Mouse (Mus musculus): ENCODE measurements around the gene Dock9. TPM values are rescaled to one million over a fixed set of nuclear protein-coding genes. Genes with fewer than 3 reads are reported as not detected.
"Not testable (repeated sequence)": the region's sequence is repeated elsewhere in the genome, so short reads cannot be mapped to it uniquely, and the experiment has no call there.

Dock9 gene
- polyA plus RNA-seq, 1 experiment from 2014 or later, result 5.2 TPM

GRCm38 (mm10) chr14:121731688-121732168, 65.9 kb downstream of the Dock9 start:
- peak; percentile 78 for ATAC-seq (ENCODE audit: low read depth)
- no peak overlapping the region for H3K4me2 ChIP-seq
- H3K9ac ChIP-seq, result no peak overlapping the region
- H3K36me3 ChIP-seq, result no peaks in the 10 kb centered on the region
- no peak overlapping the region for H3K27ac ChIP-seq (replicated peaks)
- H3K27me3 ChIP-seq, result no peaks in the 10 kb centered on the region
- 25% methylated on average over 6 of the region's 6 CpGs for WGBS
- 0 out of 2 replicates have a peak, but pooled peaks cover 9% of the 10 kb centered on the region for H3K4me1 ChIP-seq (replicated peaks)
- H3K4me3 ChIP-seq, result no peak overlapping the region
- H3K9me3 ChIP-seq, result no peaks in the 10 kb centered on the region

- 0 out of 2 replicates have a peak, but pooled peaks cover 9% of the 10 kb centered on the region for H3K4me1 ChIP-seq (replicated peaks)
- no peak overlapping the region for H3K9ac ChIP-seq
- no peak overlapping the region for H3K27ac ChIP-seq (replicated peaks)
- 72% methylated on average over 3 of the region's 3 CpGs for WGBS
- H3K4me2 ChIP-seq, result no peak overlapping the region
- H3K27me3 ChIP-seq, result no peaks in the 10 kb centered on the region
- H3K9me3 ChIP-seq, result no peaks in the 10 kb centered on the region
- H3K4me3 ChIP-seq, result no peak overlapping the region
- H3K36me3 ChIP-seq, result no peaks in the 10 kb centered on the region
- peak; percentile 17; the same call in 1 of the 2 replicates for ATAC-seq (ENCODE audit: low read depth)
Observed at GRCm38 (mm10) chr14:121730966-121731365, 66.7 kb downstream of the Dock9 start.

GRCm38 (mm10) chr14:121727996-121728395, 69.6 kb downstream of the Dock9 start:
- Histone ChIP-seq H3K4me1 (replicated peaks) (peaks cover 11% of the 10 kb centered on the region; the same call in 1 of the 2 replicates), H3K27me3 (no peaks in the 10 kb centered on the region), H3K9ac (no peak overlapping the region), H3K27ac (replicated peaks) (no peak overlapping the region), H3K4me3 (no peak overlapping the region), H3K9me3 (no peaks in the 10 kb centered on the region), H3K4me2 (no peak overlapping the region), H3K36me3 (no peaks in the 10 kb centered on the region)
- no peak for ATAC-seq (ENCODE audit: low read depth)
- 83% methylated on average over 8 of the region's 8 CpGs for WGBS

GRCm38 (mm10) chr14:121724501-121724900, 73.1 kb downstream of the Dock9 start:
- 90% methylated on average over 8 of the region's 8 CpGs for WGBS
- Histone ChIP-seq H3K27ac (replicated peaks) (no peak overlapping the region), H3K9ac (no peak overlapping the region), H3K9me3 (no peaks in the 10 kb centered on the region), H3K36me3 (no peaks in the 10 kb centered on the region), H3K27me3 (no peaks in the 10 kb centered on the region), H3K4me1 (replicated peaks) (peaks cover 9% of the 10 kb centered on the region), H3K4me2 (no peak overlapping the region), H3K4me3 (no peak overlapping the region)
- no peak for ATAC-seq (ENCODE audit: low read depth)

- Histone ChIP-seq H3K4me3 (no peak overlapping the region), H3K27me3 (no peaks in the 10 kb centered on the region), H3K9me3 (no peaks in the 10 kb centered on the region), H3K36me3 (no peaks in the 10 kb centered on the region), H3K27ac (replicated peaks) (no peak overlapping the region), H3K4me2 (no peak overlapping the region), H3K4me1 (replicated peaks) (peaks cover 9% of the 10 kb centered on the region), H3K9ac (no peak overlapping the region)
- no peak for ATAC-seq (ENCODE audit: low read depth)
- 13% methylated on average over 8 of the region's 8 CpGs for WGBS
Observed at GRCm38 (mm10) chr14:121722774-121723173, 74.9 kb downstream of the Dock9 start.

- Histone ChIP-seq H3K27me3 (no peaks in the 10 kb centered on the region), H3K9ac (no peak overlapping the region), H3K4me2 (no peak overlapping the region), H3K4me3 (no peak overlapping the region), H3K36me3 (no peaks in the 10 kb centered on the region), H3K9me3 (no peaks in the 10 kb centered on the region), H3K4me1 (replicated peaks) (peaks cover 9% of the 10 kb centered on the region), H3K27ac (replicated peaks) (no peak overlapping the region)
- 84% methylated on average over 5 of the region's 5 CpGs for WGBS
- no peak for ATAC-seq (ENCODE audit: low read depth)
Observed at GRCm38 (mm10) chr14:121721431-121721830, 76.2 kb downstream of the Dock9 start.

- Histone ChIP-seq H3K9me3 (no peaks in the 10 kb centered on the region), H3K4me1 (replicated peaks) (peaks cover 9% of the 10 kb centered on the region), H3K9ac (no peak overlapping the region), H3K4me3 (no peak overlapping the region), H3K4me2 (no peak overlapping the region), H3K36me3 (no peaks in the 10 kb centered on the region), H3K27me3 (no peaks in the 10 kb centered on the region), H3K27ac (replicated peaks) (no peak overlapping the region)
- no peak for ATAC-seq (ENCODE audit: low read depth)
- 79% methylated on average over 9 of the region's 9 CpGs for WGBS
Observed at GRCm38 (mm10) chr14:121719638-121720601, 77.7 kb downstream of the Dock9 start.

- WGBS, result 98% methylated on average over 3 of the region's 3 CpGs
- H3K9me3 ChIP-seq; H3K27me3 ChIP-seq; H3K4me2 ChIP-seq; ATAC-seq (ENCODE audit: low read depth); H3K36me3 ChIP-seq; H3K4me1 ChIP-seq (replicated peaks); H3K27ac ChIP-seq (replicated peaks); H3K9ac ChIP-seq; H3K4me3 ChIP-seq: not testable (repeated sequence)
Observed at GRCm38 (mm10) chr14:121714799-121715198, 82.8 kb downstream of the Dock9 start.

- H3K27ac ChIP-seq (replicated peaks), result no peak overlapping the region
- no peaks in the 10 kb centered on the region for H3K9me3 ChIP-seq
- no peak overlapping the region for H3K4me2 ChIP-seq
- H3K27me3 ChIP-seq, result no peaks in the 10 kb centered on the region
- H3K4me1 ChIP-seq (replicated peaks), result peaks cover 7% of the 10 kb centered on the region; the same call in 1 of the 2 replicates
- ATAC-seq (ENCODE audit: low read depth), result no peak
- H3K4me3 ChIP-seq, result no peak overlapping the region
- 74% methylated on average over 2 of the region's 2 CpGs for WGBS
- no peak overlapping the region for H3K9ac ChIP-seq
- H3K36me3 ChIP-seq, result no peaks in the 10 kb centered on the region
Observed at GRCm38 (mm10) chr14:121714268-121714667, 83.4 kb downstream of the Dock9 start.

GRCm38 (mm10) chr14:121713830-121714197, 83.8 kb downstream of the Dock9 start:
- Histone ChIP-seq H3K27me3 (no peaks in the 10 kb centered on the region), H3K9me3 (no peaks in the 10 kb centered on the region), H3K4me2 (no peak overlapping the region), H3K9ac (no peak overlapping the region), H3K4me1 (replicated peaks) (peaks cover 7% of the 10 kb centered on the region; the same call in 1 of the 2 replicates), H3K27ac (replicated peaks) (no peak overlapping the region), H3K36me3 (no peaks in the 10 kb centered on the region), H3K4me3 (no peak overlapping the region)
- WGBS, result 66% methylated on average over 4 of the region's 4 CpGs
- no peak for ATAC-seq (ENCODE audit: low read depth)

GRCm38 (mm10) chr14:121713166-121713829, 84.3 kb downstream of the Dock9 start:
- no peaks in the 10 kb centered on the region for H3K27me3 ChIP-seq
- H3K4me2 ChIP-seq, result no peak overlapping the region
- H3K36me3 ChIP-seq, result no peaks in the 10 kb centered on the region
- no peak overlapping the region for H3K9ac ChIP-seq
- 24% methylated on average over 7 of the region's 7 CpGs for WGBS
- no peak overlapping the region for H3K27ac ChIP-seq (replicated peaks)
- no peaks in the 10 kb centered on the region for H3K9me3 ChIP-seq
- peaks cover 8% of the 10 kb centered on the region for H3K4me1 ChIP-seq (replicated peaks)
- H3K4me3 ChIP-seq, result no peak overlapping the region
- ATAC-seq (ENCODE audit: low read depth), result 0 out of 2 replicates have a peak, but pooled peaks have one; percentile 44

Measured in neural tube, embryonic 13.5 days (tissue).